Mouse (Mus musculus) right cerebral cortex, adult 2 months (tissue): ENCODE measurements around the gene Myrfl.

ENCODE experiments used
- DNase-seq, 2 experiments: peaks; one replicate each; pipeline ENCODE4 v3.0.0; 2021 to 2022; ENCODE audit warnings: low spot score in 2 of 2

Myrfl gene

GRCm38 (mm10) chr10:116827306-116827705 lies 69.4 kb downstream of the Myrfl start:
- DNase-seq: no peak

- DNase-seq: no peak
Observed at GRCm38 (mm10) chr10:116815311-116816060, 81.2 kb downstream of the Myrfl start.

- no peak for DNase-seq
Observed at GRCm38 (mm10) chr10:116813150-116813549, 83.6 kb downstream of the Myrfl start.

- DNase-seq: peak; percentile 38 to 55
Observed at GRCm38 (mm10) chr10:116810738-116811137, 86.0 kb downstream of the Myrfl start.

- DNase-seq: no peak
Observed at GRCm38 (mm10) chr10:116809383-116809782, 87.3 kb downstream of the Myrfl start.

- no peak for DNase-seq
Observed at GRCm38 (mm10) chr10:116808556-116809353, 88.0 kb downstream of the Myrfl start.

GRCm38 (mm10) chr10:116802178-116802794 lies 94.4 kb downstream of the Myrfl start:
- no peak for DNase-seq

- DNase-seq: no peak
Observed at GRCm38 (mm10) chr10:116801281-116801680, 95.4 kb downstream of the Myrfl start.

GRCm38 (mm10) chr10:116796066-116796465 lies 100.7 kb downstream of the Myrfl start:
- no peak for DNase-seq

- peak; percentile 26 to 50 for DNase-seq
Observed at GRCm38 (mm10) chr10:116789096-116789495, 107.6 kb downstream of the Myrfl start.

GRCm38 (mm10) chr10:116788431-116788830 lies 108.3 kb downstream of the Myrfl start:
- no peak for DNase-seq

GRCm38 (mm10) chr10:116784098-116784497 lies 112.6 kb downstream of the Myrfl start:
- no peak for DNase-seq

GRCm38 (mm10) chr10:116783020-116783419 lies 113.7 kb downstream of the Myrfl start:
- DNase-seq: no peak

GRCm38 (mm10) chr10:116777947-116778346 lies 118.8 kb downstream of the Myrfl start:
- no peak for DNase-seq

- DNase-seq: no peak
Observed at GRCm38 (mm10) chr10:116776846-116777245, 119.9 kb downstream of the Myrfl start.

- no peak for DNase-seq
Observed at GRCm38 (mm10) chr10:116773846-116774750, 122.6 kb downstream of the Myrfl start.

GRCm38 (mm10) chr10:116771215-116771935 lies 125.3 kb downstream of the Myrfl start:
- DNase-seq: no peak

- DNase-seq: no peak
Observed at GRCm38 (mm10) chr10:116768642-116769041, 128.1 kb downstream of the Myrfl start.

- no peak for DNase-seq
Observed at GRCm38 (mm10) chr10:116766525-116766924, 130.2 kb downstream of the Myrfl start.

- DNase-seq: no peak
Observed at GRCm38 (mm10) chr10:116761476-116762068, 135.1 kb downstream of the Myrfl start.
